38 mouse cellular contexts compared by ENCODE assay signal in genomic region chr11:4599916-4600315, GRCm38 (mm10). TPM values are rescaled to one million over a fixed set of nuclear protein-coding genes. Genes with fewer than 3 reads are reported as not detected.
DNase-seq lines count a peak whose midpoint lies in the region; ATAC-seq and TF ChIP-seq lines count a peak whose summit lies in the region.
"Had no signal": no experiment of that assay in that cellular context is flagged by ENCODE, and none has a peak within 500 bp of the region (broad histone marks: within the 10 kb centered on the region; RNA-seq: fewer than 3 reads in every experiment).

No protein-coding gene starts in this region.

- DNase-seq in A20 (ENCODE audit: low read depth, low spot score) (peak; percentile 85), MEL (ENCODE audit: low read depth, low spot score) (peak; percentile 86)
- no peak for DNase-seq in right cerebral cortex, postnatal 14 days
- no peak for DNase-seq in layer of hippocampus, postnatal 25 days (ENCODE audit: extremely low spot score in 1 of 2, low spot score in 1 of 2)
- DNase-seq: adrenal gland, adult 2 months; adrenal gland, postnatal 36 days; cerebellum, adult 9-10 months; cerebellum, postnatal 36 days; embryo, embryonic 11 days; forebrain, postnatal 0 days; gastrocnemius, postnatal 14 days; heart, adult 11 months; kidney, adult 8-10 months; kidney, postnatal 14 days; layer of hippocampus, adult 9-11 months; left cerebral cortex, postnatal 4 days; liver, postnatal 0 days; lung, postnatal 36 days; midbrain, embryonic 14.5 days; right cerebral cortex, postnatal 4 days; thymus, adult 18-20 months; thymus, postnatal 25 days had no signal

- ATAC-seq in granulocyte monocyte progenitor cell, adult 5-6 weeks (replicated peaks; ENCODE audit: poor library complexity, severe bottlenecking), result peak; percentile 83
- ATAC-seq in monocyte, adult 5-6 weeks (replicated peaks; ENCODE audit: insufficient number of reproducible peaks, low FRiP score, low TSS enrichment, poor library complexity, severe bottlenecking), result peak; percentile 79
- no peak for ATAC-seq in erythroid progenitor cell, adult 5-6 weeks (replicated peaks; ENCODE audit: low FRiP score, poor library complexity, severe bottlenecking)
- ATAC-seq: forebrain, postnatal 0 days; intestine, embryonic 16.5 days; liver, embryonic 12.5 days; liver, postnatal 0 days had no signal

- H3K27ac ChIP-seq in MEL (ENCODE audit: control insufficient read depth, low read depth, low read length), result peak overlapping the region; percentile 21; the same call in 1 of the 2 replicates
- H3K27ac ChIP-seq: embryonic facial prominence, embryonic 13.5 days; heart, embryonic 10.5 days; heart, embryonic 15.5 days; hindbrain, embryonic 13.5 days; liver, embryonic 12.5 days; neural tube, embryonic 15.5 days; stomach, postnatal 0 days had no signal

- H3K4me1 ChIP-seq in MEL (ENCODE audit: control insufficient read depth in 1 of 2, insufficient read depth in 2 of 2, low read length in 2 of 2), result peaks cover 11 to 16% of the 10 kb centered on the region in 2 experiments; a peak in 3 of 4 replicates

- TF ChIP-seq EP300 in MEL (IDR thresholded peaks at IDR 0.05; ENCODE audit: low read depth in 1 of 2, low read length in 2 of 2), result peak; percentile 17 to 87; a peak in 2 of 4 replicates

- no peak for TF ChIP-seq CTCF in MEL (IDR thresholded peaks at IDR 0.05 in 2 of 3, conservative IDR thresholded peaks at IDR 0.05 in 1 of 3; ENCODE audit: control insufficient read depth in 1 of 3, insufficient read depth in 1 of 3, low read depth in 2 of 3, low read length in 3 of 3, poor library complexity in 1 of 3, severe bottlenecking in 1 of 3)

- H3K9ac ChIP-seq in MEL (ENCODE audit: control insufficient read depth, low read depth, low read length, poor library complexity, severe bottlenecking), result no peak overlapping the region
- H3K9ac ChIP-seq: embryonic facial prominence, embryonic 13.5 days; forebrain, postnatal 0 days; heart, embryonic 15.5 days; hindbrain, embryonic 13.5 days; liver, embryonic 12.5 days; liver, postnatal 0 days; neural tube, embryonic 15.5 days had no signal

- TF ChIP-seq POLR2A in MEL (IDR thresholded peaks at IDR 0.05; ENCODE audit: control insufficient read depth in 1 of 2, insufficient read depth in 1 of 2, low read depth in 1 of 2, low read length in 2 of 2, poor library complexity in 1 of 2), result no peak

- no peaks in the 10 kb centered on the region for H3K79me2 ChIP-seq in MEL (ENCODE audit: control insufficient read depth, insufficient read depth, low read length, poor library complexity)

- H3K9me3 ChIP-seq in MEL (replicated peaks; ENCODE audit: insufficient read depth, low read length), result no peaks in the 10 kb centered on the region
- H3K9me3 ChIP-seq: embryonic facial prominence, embryonic 13.5 days; heart, embryonic 10.5 days; heart, embryonic 15.5 days; hindbrain, embryonic 13.5 days; liver, embryonic 12.5 days; neural tube, embryonic 15.5 days had no signal

- no peak for TF ChIP-seq RAD21 in MEL (IDR thresholded peaks at IDR 0.05; ENCODE audit: low read depth, low read length)

- H3K36me3 ChIP-seq in MEL (ENCODE audit: control insufficient read depth in 1 of 2, insufficient read depth in 2 of 2, low read length in 2 of 2), result peaks cover 0 to 19% of the 10 kb centered on the region in 2 experiments; a peak in 2 of 4 replicates
- H3K36me3 ChIP-seq: embryonic facial prominence, embryonic 13.5 days; heart, embryonic 10.5 days; heart, embryonic 15.5 days; hindbrain, embryonic 13.5 days; liver, embryonic 12.5 days; neural tube, embryonic 15.5 days had no signal

- 0 out of 4 replicates have a peak overlapping the region, but pooled peaks of 1 of the 2 experiments have one; percentile 5 for H3K4me3 ChIP-seq in MEL (ENCODE audit: control insufficient read depth in 1 of 2, insufficient read depth in 1 of 2, low read depth in 2 of 2, low read length in 2 of 2)
- H3K4me3 ChIP-seq: embryonic facial prominence, embryonic 13.5 days; heart, embryonic 10.5 days; heart, embryonic 15.5 days; hindbrain, embryonic 13.5 days; liver, embryonic 12.5 days; neural tube, embryonic 15.5 days had no signal

- no peaks in the 10 kb centered on the region for H3K27me3 ChIP-seq in MEL (ENCODE audit: control insufficient read depth in 1 of 2, insufficient read depth in 2 of 2, low read length in 2 of 2)
- H3K27me3 ChIP-seq: embryonic facial prominence, embryonic 13.5 days; heart, embryonic 15.5 days; hindbrain, embryonic 13.5 days; neural tube, embryonic 15.5 days had no signal

TF ChIP-seq in MEL, 35 proteins besides CTCF, POLR2A, EP300 and RAD21:
- TF ChIP-seq SIN3A (IDR thresholded peaks at IDR 0.05; ENCODE audit: low read length), result no peak
- no peak for TF ChIP-seq ZC3H11A (IDR thresholded peaks at IDR 0.05; ENCODE audit: low read depth, low read length)
- no peak for TF ChIP-seq ETS1 (IDR thresholded peaks at IDR 0.05; ENCODE audit: low read depth, low read length)
- no peak for TF ChIP-seq POLR2AphosphoS5 (IDR thresholded peaks at IDR 0.05; ENCODE audit: borderline replicate concordance, low read depth, low read length)
- no peak for TF ChIP-seq CHD1 (IDR thresholded peaks at IDR 0.05; ENCODE audit: low read depth, low read length)
- peak; percentile 75 for TF ChIP-seq GATA1 (IDR thresholded peaks at IDR 0.05; ENCODE audit: low read depth, low read length)
- TF ChIP-seq MAFK (IDR thresholded peaks at IDR 0.05; ENCODE audit: borderline replicate concordance, low read depth, low read length), result no peak
- TF ChIP-seq CHD2 (IDR thresholded peaks at IDR 0.05; ENCODE audit: low read length), result no peak
- TF ChIP-seq TBP (IDR thresholded peaks at IDR 0.05; ENCODE audit: low read depth, low read length), result peak; percentile 80
- no peak for TF ChIP-seq NRF1 (IDR thresholded peaks at IDR 0.05; ENCODE audit: insufficient read depth, low read depth, low read length, poor library complexity, severe bottlenecking)
- TF ChIP-seq TCF12 (IDR thresholded peaks at IDR 0.05; ENCODE audit: low read depth, low read length), result no peak
- TF ChIP-seq RCOR1 (IDR thresholded peaks at IDR 0.05; ENCODE audit: low read depth, low read length), result peak; percentile 31; the same call in 1 of the 2 replicates
- TF ChIP-seq MYC (IDR thresholded peaks at IDR 0.05; ENCODE audit: low read depth, low read length), result no peak
- TF ChIP-seq ZNF384 (IDR thresholded peaks at IDR 0.05; ENCODE audit: low read depth, low read length), result peak; percentile 21; the same call in 1 of the 2 replicates
TF ChIP-seq in MEL: peak in this region for 4.

RNA-seq across cellular contexts. Expression of gene Mtmr3, which starts 5.3 kb away (rescaled TPM):
- 31.9 and 36.5 TPM in 2 replicates for total RNA-seq in MEL (2012; rRNA removed)
- polyA plus RNA-seq in MEL (2012; ENCODE audit: insufficient read depth in 1 of 2, insufficient read length in 2 of 2, low read depth in 1 of 2, low replicate concordance in 2 of 2, missing spikeins in 1 of 2), result 10 to 100 TPM in 1 of 2 experiments, not detected in 1; 29.1 TPM
- total RNA-seq in granulocyte monocyte progenitor cell, adult 5-6 weeks (2014; fragmentation: Nextera tagmentation), result 47.6 and 48.6 TPM in 2 replicates
- total RNA-seq in granulocyte monocyte progenitor cell, adult 5-6 weeks (2017), result 57.7 and 76.1 TPM in 2 replicates
- total RNA-seq in monocyte, adult 5-6 weeks (2017), result 89.9 to 98.0 TPM (median 96.8 TPM) in 3 replicates
- total RNA-seq in erythroid progenitor cell, adult 5-6 weeks (2015; ENCODE audit: low replicate concordance), result 76.0 and 88.0 TPM in 2 replicates
- 139 and 164 TPM in 2 replicates for total RNA-seq in erythroid progenitor cell, adult 5-6 weeks (2017; ENCODE audit: low replicate concordance)
- total RNA-seq in layer of hippocampus, postnatal 25 days (2021), result 10 to 100 TPM; 69.3 to 71.4 TPM

RNA-seq across cellular contexts. Expression of gene Gm11032, which starts 20.0 kb away (rescaled TPM):
- not detected in 2 replicates for total RNA-seq in MEL (2012; rRNA removed)
- polyA plus RNA-seq in MEL (2012; ENCODE audit: insufficient read depth in 1 of 2, insufficient read length in 2 of 2, low read depth in 1 of 2, low replicate concordance in 2 of 2, missing spikeins in 1 of 2), result not detected
- total RNA-seq in granulocyte monocyte progenitor cell, adult 5-6 weeks (2014; fragmentation: Nextera tagmentation), result not detected in 2 replicates
- total RNA-seq in granulocyte monocyte progenitor cell, adult 5-6 weeks (2017), result not detected in 2 replicates
- not detected in 3 replicates for total RNA-seq in monocyte, adult 5-6 weeks (2017)
- total RNA-seq in erythroid progenitor cell, adult 5-6 weeks (2015; ENCODE audit: low replicate concordance), result not detected in 2 replicates
- not detected in 2 replicates for total RNA-seq in erythroid progenitor cell, adult 5-6 weeks (2017; ENCODE audit: low replicate concordance)
- total RNA-seq in layer of hippocampus, postnatal 25 days (2021), result not detected
- total RNA-seq: adrenal gland, adult 2 months; adrenal gland, postnatal 36 days; forebrain, postnatal 0 days; gastrocnemius, postnatal 14 days; heart, postnatal 25 days; left cerebral cortex, adult 8-10 months; left cerebral cortex, postnatal 4 days had no signal
- polyA plus RNA-seq: adrenal gland, adult 2 months; embryonic facial prominence, embryonic 13.5 days; forebrain, embryonic 11.5 days; forebrain, postnatal 0 days; heart, embryonic 10.5 days; heart, embryonic 15.5 days; hindbrain, embryonic 13.5 days; intestine, embryonic 16.5 days; limb, embryonic 14.5 days; liver, embryonic 12.5 days; liver, postnatal 0 days; lung, embryonic 16.5 days; midbrain, embryonic 14.5 days; neural tube, embryonic 15.5 days; stomach, postnatal 0 days had no signal

RNA-seq across cellular contexts. Expression of gene Ascc2, which starts 37.6 kb away (rescaled TPM):
- 27.5 and 29.4 TPM in 2 replicates for total RNA-seq in MEL (2012; rRNA removed)
- polyA plus RNA-seq in MEL (2012; ENCODE audit: insufficient read depth in 1 of 2, insufficient read length in 2 of 2, low read depth in 1 of 2, low replicate concordance in 2 of 2, missing spikeins in 1 of 2), result 10 to 100 TPM; 43.5 to 98.2 TPM
- 36.3 and 36.4 TPM in 2 replicates for total RNA-seq in granulocyte monocyte progenitor cell, adult 5-6 weeks (2014; fragmentation: Nextera tagmentation)
- total RNA-seq in granulocyte monocyte progenitor cell, adult 5-6 weeks (2017), result 23.1 and 23.7 TPM in 2 replicates
- 7.7 to 20.2 TPM (median 10.4 TPM) in 3 replicates for total RNA-seq in monocyte, adult 5-6 weeks (2017)
- total RNA-seq in erythroid progenitor cell, adult 5-6 weeks (2015; ENCODE audit: low replicate concordance), result 9.0 and 12.2 TPM in 2 replicates
- total RNA-seq in erythroid progenitor cell, adult 5-6 weeks (2017; ENCODE audit: low replicate concordance), result 5.1 and 5.3 TPM in 2 replicates
- total RNA-seq in layer of hippocampus, postnatal 25 days (2021), result 10 to 100 TPM; 20.0 to 22.9 TPM

Comparison
In these comparisons a context has a peak if more than half of its experiments do, and no peak if none do; other contexts are left out.
1. DNase-seq: peak in A20 (single experiment) and MEL (single experiment); none in right cerebral cortex, postnatal 14 days (single experiment) and layer of hippocampus, postnatal 25 days (0 of 2).